15 mouse cellular contexts compared by ENCODE assay signal in genomic region chr8:103824747-103825146, GRCm38 (mm10).
A peak's percentile ranks its signal among the peaks of the same experiment; 100 is the strongest.
DNase-seq lines count a peak whose midpoint lies in the region; ATAC-seq and TF ChIP-seq lines count a peak whose summit lies in the region.
"Had no signal": no experiment of that assay in that cellular context is flagged by ENCODE, and none has a peak within 500 bp of the region (broad histone marks: within the 10 kb centered on the region; RNA-seq: fewer than 3 reads in every experiment).

No protein-coding gene starts in this region.

- ATAC-seq in intestine, embryonic 14.5 days (replicated peaks; ENCODE audit: low FRiP score, low TSS enrichment, low read depth): no peak
- no peak for ATAC-seq in intestine, postnatal 0 days
- ATAC-seq in lung, postnatal 0 days: no peak
- no peak for ATAC-seq in embryonic facial prominence, embryonic 14.5 days (ENCODE audit: low read depth)
- ATAC-seq: inflammation-experienced regulatory T-cells, adult 6 months had no signal

- H3K4me3 ChIP-seq in intestine, embryonic 14.5 days (ENCODE audit: low read depth, low read length): no peak overlapping the region
- no peak overlapping the region for H3K4me3 ChIP-seq in intestine, postnatal 0 days (ENCODE audit: low read depth, low read length)
- no peak overlapping the region for H3K4me3 ChIP-seq in lung, postnatal 0 days (ENCODE audit: low read depth, low read length)
- no peak overlapping the region for H3K4me3 ChIP-seq in embryonic facial prominence, embryonic 14.5 days (ENCODE audit: low read depth, low read length)
- H3K4me3 ChIP-seq: forebrain, embryonic 10.5 days; heart, embryonic 10.5 days; layer of hippocampus, adult 2 months; liver, embryonic 13.5 days; myocyte had no signal

- TF ChIP-seq CTCF in intestine, postnatal 0 days (IDR thresholded peaks at IDR 0.05; ENCODE audit: low read depth): no peak
- no peak for TF ChIP-seq CTCF in lung, postnatal 0 days (IDR thresholded peaks at IDR 0.05)

- no peak overlapping the region for H3K4me2 ChIP-seq in intestine, embryonic 14.5 days (ENCODE audit: low read length)
- no peak overlapping the region for H3K4me2 ChIP-seq in intestine, postnatal 0 days (replicated peaks; ENCODE audit: low read depth)
- no peak overlapping the region for H3K4me2 ChIP-seq in lung, postnatal 0 days (replicated peaks; ENCODE audit: low read depth, low read length)
- H3K4me2 ChIP-seq in embryonic facial prominence, embryonic 14.5 days (ENCODE audit: low read depth, low read length): no peak overlapping the region
- H3K4me2 ChIP-seq: liver, embryonic 13.5 days had no signal

- no peak for TF ChIP-seq EP300 in lung, postnatal 0 days (IDR thresholded peaks at IDR 0.05)

- DNase-seq in intestine, embryonic 14.5 days (ENCODE audit: low spot score): no peak
- no peak for DNase-seq in lung, postnatal 0 days (ENCODE audit: low spot score)
- DNase-seq in lung, postnatal 10 days: no peak
- peak; percentile 24 for DNase-seq in embryonic facial prominence, embryonic 14.5 days (ENCODE audit: low spot score)
- peak; percentile 28 for DNase-seq in mesoderm, embryonic 11.5 days (ENCODE audit: low read depth, low spot score)
- no peak for DNase-seq in spleen, adult 12 weeks (ENCODE audit: low spot score)
- DNase-seq: cerebellum, adult 11 months; liver, embryonic 13.5 days; right cerebral cortex, adult 18-20 months had no signal

- no peak overlapping the region for H3K9ac ChIP-seq in intestine, embryonic 14.5 days (ENCODE audit: low read length)
- no peak overlapping the region for H3K9ac ChIP-seq in intestine, postnatal 0 days (ENCODE audit: low read depth, low read length)
- H3K9ac ChIP-seq in lung, postnatal 0 days (replicated peaks; ENCODE audit: low read depth): no peak overlapping the region
- H3K9ac ChIP-seq in embryonic facial prominence, embryonic 14.5 days (ENCODE audit: low read depth, low read length): no peak overlapping the region
- H3K9ac ChIP-seq: liver, embryonic 13.5 days had no signal

- no peaks in the 10 kb centered on the region for H3K9me3 ChIP-seq in intestine, embryonic 14.5 days (ENCODE audit: control insufficient read depth, low read length)
- no peaks in the 10 kb centered on the region for H3K9me3 ChIP-seq in intestine, postnatal 0 days (ENCODE audit: control insufficient read depth)
- no peaks in the 10 kb centered on the region for H3K9me3 ChIP-seq in lung, postnatal 0 days (ENCODE audit: low read length)
- H3K9me3 ChIP-seq in embryonic facial prominence, embryonic 14.5 days (ENCODE audit: control insufficient read depth, low read length): no peaks in the 10 kb centered on the region
- H3K9me3 ChIP-seq: forebrain, embryonic 10.5 days; heart, embryonic 10.5 days; liver, embryonic 13.5 days had no signal

- no peaks in the 10 kb centered on the region for H3K36me3 ChIP-seq in intestine, embryonic 14.5 days (ENCODE audit: control insufficient read depth, insufficient read depth, low read length)
- no peaks in the 10 kb centered on the region for H3K36me3 ChIP-seq in intestine, postnatal 0 days (ENCODE audit: control insufficient read depth, insufficient read depth)
- no peaks in the 10 kb centered on the region for H3K36me3 ChIP-seq in lung, postnatal 0 days (ENCODE audit: insufficient read depth, low read length)
- no peaks in the 10 kb centered on the region for H3K36me3 ChIP-seq in embryonic facial prominence, embryonic 14.5 days (ENCODE audit: control insufficient read depth, insufficient read depth, low read length)
- H3K36me3 ChIP-seq: forebrain, embryonic 10.5 days; heart, embryonic 10.5 days; liver, embryonic 13.5 days had no signal

- H3K27me3 ChIP-seq in intestine, embryonic 14.5 days (replicated peaks; ENCODE audit: control insufficient read depth, insufficient read depth, low read length): no peaks in the 10 kb centered on the region
- H3K27me3 ChIP-seq in intestine, postnatal 0 days (replicated peaks; ENCODE audit: control insufficient read depth, insufficient read depth, low read length): no peaks in the 10 kb centered on the region
- H3K27me3 ChIP-seq in lung, postnatal 0 days (replicated peaks; ENCODE audit: insufficient read depth, low read length): no peaks in the 10 kb centered on the region
- H3K27me3 ChIP-seq in embryonic facial prominence, embryonic 14.5 days (replicated peaks; ENCODE audit: control insufficient read depth, insufficient read depth, low read length): no peaks in the 10 kb centered on the region
- H3K27me3 ChIP-seq: liver, embryonic 13.5 days had no signal

- peak overlapping the region; percentile 16; the same call in 1 of the 2 replicates for H3K27ac ChIP-seq in intestine, embryonic 14.5 days (ENCODE audit: low read depth)
- no peak overlapping the region for H3K27ac ChIP-seq in intestine, postnatal 0 days (ENCODE audit: low read depth, low read length)
- H3K27ac ChIP-seq in lung, postnatal 0 days (ENCODE audit: low read length): 0 out of 2 replicates have a peak overlapping the region, but pooled peaks have one; percentile 4
- peak overlapping the region; percentile 73 for H3K27ac ChIP-seq in embryonic facial prominence, embryonic 14.5 days (replicated peaks; ENCODE audit: low read depth, low read length)
- H3K27ac ChIP-seq: forebrain, embryonic 10.5 days; heart, embryonic 10.5 days; layer of hippocampus, adult 2 months; liver, embryonic 13.5 days had no signal

- H3K4me1 ChIP-seq in intestine, embryonic 14.5 days (replicated peaks; ENCODE audit: control insufficient read depth, insufficient read depth, low read length): peaks cover 3% of the 10 kb centered on the region; the same call in 1 of the 2 replicates
- no peaks in the 10 kb centered on the region for H3K4me1 ChIP-seq in intestine, postnatal 0 days (replicated peaks; ENCODE audit: control insufficient read depth, insufficient read depth, low read length)
- no peaks in the 10 kb centered on the region for H3K4me1 ChIP-seq in lung, postnatal 0 days (ENCODE audit: insufficient read depth, low read depth, low read length)
- peaks cover 10% of the 10 kb centered on the region for H3K4me1 ChIP-seq in embryonic facial prominence, embryonic 14.5 days (ENCODE audit: control insufficient read depth, insufficient read depth, low read length)
- H3K4me1 ChIP-seq: heart, embryonic 10.5 days; liver, embryonic 13.5 days had no signal

- WGBS in intestine, embryonic 14.5 days: 48% methylated on average over 1 of the region's 1 CpGs
- WGBS in intestine, postnatal 0 days: 41% methylated on average over 1 of the region's 1 CpGs
- WGBS in lung, postnatal 0 days: 33% methylated on average over 1 of the region's 1 CpGs
- WGBS in embryonic facial prominence, embryonic 14.5 days: 19% methylated on average over 1 of the region's 1 CpGs

Comparison
In these comparisons a context has a peak if more than half of its experiments do, and no peak if none do; other contexts are left out.
1. DNase-seq: peak in embryonic facial prominence, embryonic 14.5 days (single experiment) and mesoderm, embryonic 11.5 days (single experiment); none in intestine, embryonic 14.5 days (single experiment), lung, postnatal 0 days (single experiment), lung, postnatal 10 days (single experiment) and spleen, adult 12 weeks (single experiment).